Mouse (Mus musculus): Measurements from ENCODE around the gene Apobec4. TPM values are rescaled to one million over a fixed set of nuclear protein-coding genes. Genes with fewer than 3 reads are reported as not detected.

Gene Apobec4
- total and polyA plus RNA-seq, 2 experiments from 2014 or later: 0.19 to 0.48 TPM

DNA sequence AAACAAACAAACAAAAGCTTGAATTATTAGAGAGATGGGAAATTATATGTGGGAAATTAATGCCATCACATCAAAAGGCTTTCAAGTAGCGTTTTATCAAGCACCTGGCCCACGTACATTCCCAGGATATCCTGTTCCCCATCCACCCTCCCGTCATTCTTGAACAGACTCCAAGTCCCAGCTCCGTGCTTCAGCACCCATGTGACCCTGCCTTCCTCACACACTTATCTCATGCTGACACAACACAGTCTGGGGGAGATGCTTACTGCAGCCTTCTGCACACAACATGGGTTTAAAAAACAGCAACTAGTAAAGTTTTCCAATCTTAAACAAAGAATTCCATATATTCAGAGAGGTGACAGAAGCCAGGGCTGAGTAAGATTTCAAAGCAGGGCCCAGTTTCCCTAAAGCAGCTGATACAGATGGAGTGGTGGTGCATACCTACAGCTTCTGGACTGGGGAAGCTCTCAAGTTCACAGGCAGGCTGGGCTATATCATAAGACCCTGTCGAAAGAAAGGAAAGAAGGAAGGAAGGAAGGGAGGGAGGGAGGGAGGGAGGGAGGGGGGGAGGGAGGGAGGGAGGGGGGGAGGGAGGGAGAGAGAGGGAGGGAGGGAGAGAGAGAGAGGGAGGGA is 22.6 kb upstream of the Apobec4 start:
- Histone ChIP-seq H3K9me3 (ENCODE audit: low read length) (no peaks in the 10 kb centered on the region), H3K4me2 (ENCODE audit: low read depth) (no peak overlapping the region), H3K36me3 (ENCODE audit: insufficient read depth) (no peaks in the 10 kb centered on the region), H3K27ac (ENCODE audit: low read depth, low read length) (no peak overlapping the region), H3K9ac (no peak overlapping the region), H3K27me3 (ENCODE audit: insufficient read depth, low read length) (no peaks in the 10 kb centered on the region), H3K4me3 (ENCODE audit: low read depth, low read length) (no peak overlapping the region), H3K4me1 (ENCODE audit: insufficient read depth) (no peaks in the 10 kb centered on the region)
- WGBS: 62% methylated on average over 4 of the region's 5 CpGs
- DNase-seq (no peak), ATAC-seq (no peak)
- TF ChIP-seq CTCF (IDR thresholded peaks at IDR 0.05; ENCODE audit: low read depth): no peak

DNA sequence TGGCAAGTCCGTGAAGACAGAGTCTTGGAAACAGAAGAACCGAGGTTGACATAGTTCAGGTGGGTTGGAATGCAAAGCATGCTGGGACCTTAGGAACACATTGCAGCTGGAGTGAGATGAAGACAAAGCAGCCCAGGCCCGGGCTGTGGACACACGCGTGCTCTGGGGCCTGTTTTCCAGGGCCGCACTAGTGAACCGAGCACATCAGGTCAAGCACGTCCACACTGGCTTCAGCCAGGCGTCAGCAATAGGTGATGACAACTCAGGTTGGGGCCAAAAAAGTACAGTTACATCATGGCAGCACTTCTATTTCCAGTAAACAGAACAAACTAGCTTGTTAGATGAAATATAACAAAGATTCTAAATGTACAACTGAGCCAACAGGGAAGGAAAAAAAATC is 11.6 kb upstream of the Apobec4 start:
- Histone ChIP-seq H3K27ac (ENCODE audit: low read depth, low read length) (no peak overlapping the region), H3K4me2 (ENCODE audit: low read depth) (no peak overlapping the region), H3K4me3 (ENCODE audit: low read depth, low read length) (no peak overlapping the region), H3K4me1 (ENCODE audit: insufficient read depth) (no peaks in the 10 kb centered on the region), H3K9me3 (ENCODE audit: low read length) (no peaks in the 10 kb centered on the region), H3K9ac (no peak overlapping the region), H3K27me3 (ENCODE audit: insufficient read depth, low read length) (no peaks in the 10 kb centered on the region), H3K36me3 (ENCODE audit: insufficient read depth) (no peaks in the 10 kb centered on the region)
- DNase-seq: no peak
- no peak for TF ChIP-seq CTCF (IDR thresholded peaks at IDR 0.05; ENCODE audit: low read depth)
- 93% methylated on average over 9 of the region's 9 CpGs for WGBS
- ATAC-seq: no peak

DNA sequence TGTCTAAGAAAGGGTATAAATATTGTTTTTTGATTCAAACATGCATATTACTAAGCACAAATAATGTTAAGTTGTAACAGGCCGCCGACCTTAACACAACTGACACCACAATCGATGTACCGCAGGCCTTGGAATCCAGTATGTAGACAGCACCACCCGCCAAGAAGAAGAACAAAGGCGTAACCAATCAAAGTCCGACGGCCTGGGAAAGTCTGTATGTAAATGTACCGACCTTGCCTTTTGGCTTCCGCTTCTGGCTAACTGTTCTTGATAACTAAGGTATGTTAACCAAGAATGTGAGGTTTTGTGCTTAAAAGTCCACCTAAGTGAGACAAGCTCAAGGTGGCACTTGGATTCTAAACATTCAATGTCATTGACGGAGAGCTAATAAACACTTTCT is 11.0 kb upstream of the Apobec4 start:
- no peak for TF ChIP-seq CTCF (IDR thresholded peaks at IDR 0.05; ENCODE audit: low read depth)
- DNase-seq (no peak), ATAC-seq (no peak)
- no peak overlapping the region for H3K4me2 ChIP-seq (ENCODE audit: low read depth)
- H3K36me3 ChIP-seq (ENCODE audit: insufficient read depth): no peaks in the 10 kb centered on the region
- H3K4me1 ChIP-seq (ENCODE audit: insufficient read depth): no peaks in the 10 kb centered on the region
- H3K27me3 ChIP-seq (ENCODE audit: insufficient read depth, low read length): no peaks in the 10 kb centered on the region
- no peaks in the 10 kb centered on the region for H3K9me3 ChIP-seq (ENCODE audit: low read length)
- no peak overlapping the region for H3K27ac ChIP-seq (ENCODE audit: low read depth, low read length)
- WGBS: 94% methylated on average over 11 of the region's 11 CpGs
- H3K9ac ChIP-seq: no peak overlapping the region
- H3K4me3 ChIP-seq (ENCODE audit: low read depth, low read length): no peak overlapping the region

DNA sequence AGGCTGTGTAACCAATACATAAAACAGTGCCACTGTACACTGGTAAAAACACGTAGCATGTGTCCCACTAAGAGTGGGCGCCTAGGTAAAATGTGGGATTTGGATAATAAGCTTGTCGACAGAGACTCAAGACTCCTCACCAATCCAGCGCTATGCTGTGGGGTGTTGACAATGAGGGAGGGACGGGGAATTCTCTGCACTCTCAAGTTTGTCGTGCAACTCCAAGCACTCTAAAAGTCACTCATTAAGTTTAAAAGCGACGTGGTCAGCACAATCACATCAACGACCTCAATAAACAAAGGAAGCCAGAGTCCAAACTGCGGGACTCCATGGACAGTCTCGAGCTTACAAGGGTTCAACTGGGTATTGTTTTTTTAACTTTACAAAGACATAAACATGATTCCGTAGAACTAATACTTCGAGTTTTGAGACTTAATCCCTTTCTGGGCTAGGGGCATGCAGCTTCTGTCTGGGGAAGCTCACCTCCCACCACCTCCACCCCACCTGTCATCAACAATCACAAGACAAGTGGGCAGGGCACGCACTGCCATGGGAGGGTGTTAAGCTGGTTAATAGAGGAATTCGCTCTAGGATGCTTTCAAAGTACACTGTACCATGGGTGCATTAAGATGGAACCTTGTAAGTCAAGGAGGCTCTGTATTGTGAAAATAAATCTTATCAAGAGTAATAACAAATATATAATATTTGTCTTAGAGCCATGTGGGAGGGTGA is 7.1 kb upstream of the Apobec4 start:
- Histone ChIP-seq H3K27me3 (ENCODE audit: insufficient read depth, low read length) (no peaks in the 10 kb centered on the region), H3K9me3 (ENCODE audit: low read length) (no peaks in the 10 kb centered on the region), H3K4me3 (ENCODE audit: low read depth, low read length) (no peak overlapping the region), H3K4me2 (ENCODE audit: low read depth) (no peak overlapping the region), H3K4me1 (ENCODE audit: insufficient read depth) (no peaks in the 10 kb centered on the region), H3K36me3 (ENCODE audit: insufficient read depth) (no peaks in the 10 kb centered on the region), H3K27ac (ENCODE audit: low read depth, low read length) (no peak overlapping the region), H3K9ac (no peak overlapping the region)
- WGBS: 66% methylated on average over 15 of the region's 15 CpGs
- TF ChIP-seq CTCF (IDR thresholded peaks at IDR 0.05; ENCODE audit: low read depth): no peak
- DNase-seq: no peak
- ATAC-seq: no peak

DNA sequence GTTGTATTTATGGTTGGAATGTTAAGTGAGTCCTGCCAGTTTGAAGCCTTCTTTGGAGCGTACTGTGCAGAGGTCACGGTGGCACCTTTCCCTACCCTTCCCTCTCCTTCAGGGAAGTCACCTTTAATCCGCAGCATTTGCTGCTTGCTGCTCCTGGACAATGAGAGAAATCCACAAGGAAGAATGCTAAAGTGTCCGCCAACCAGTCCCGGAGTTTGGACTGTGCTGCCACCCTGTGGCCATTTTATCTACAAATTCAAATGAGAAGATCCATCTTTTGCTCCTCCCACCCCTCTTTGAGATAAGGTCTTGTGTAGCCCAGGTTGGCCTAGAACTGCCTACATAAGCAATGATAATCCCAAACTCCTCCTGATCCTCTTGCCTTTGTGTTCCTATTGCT is 3.9 kb upstream of the Apobec4 start:
- 3% methylated on average over 5 of the region's 5 CpGs for WGBS
- peak; percentile 91 for DNase-seq
- no peak overlapping the region for H3K9ac ChIP-seq
- peak; percentile 25; the same call in 1 of the 2 replicates for ATAC-seq
- H3K4me2 ChIP-seq (ENCODE audit: low read depth): no peak overlapping the region; the same call in 1 of the 2 replicates
- no peaks in the 10 kb centered on the region for H3K27me3 ChIP-seq (ENCODE audit: insufficient read depth, low read length)
- H3K27ac ChIP-seq (ENCODE audit: low read depth, low read length): no peak overlapping the region
- H3K4me3 ChIP-seq (ENCODE audit: low read depth, low read length): no peak overlapping the region
- H3K36me3 ChIP-seq (ENCODE audit: insufficient read depth): no peaks in the 10 kb centered on the region
- peak; percentile 84 for TF ChIP-seq CTCF (IDR thresholded peaks at IDR 0.05; ENCODE audit: low read depth)
- peaks cover 10% of the 10 kb centered on the region; the same call in 1 of the 2 replicates for H3K4me1 ChIP-seq (ENCODE audit: insufficient read depth)
- no peaks in the 10 kb centered on the region for H3K9me3 ChIP-seq (ENCODE audit: low read length)

DNA sequence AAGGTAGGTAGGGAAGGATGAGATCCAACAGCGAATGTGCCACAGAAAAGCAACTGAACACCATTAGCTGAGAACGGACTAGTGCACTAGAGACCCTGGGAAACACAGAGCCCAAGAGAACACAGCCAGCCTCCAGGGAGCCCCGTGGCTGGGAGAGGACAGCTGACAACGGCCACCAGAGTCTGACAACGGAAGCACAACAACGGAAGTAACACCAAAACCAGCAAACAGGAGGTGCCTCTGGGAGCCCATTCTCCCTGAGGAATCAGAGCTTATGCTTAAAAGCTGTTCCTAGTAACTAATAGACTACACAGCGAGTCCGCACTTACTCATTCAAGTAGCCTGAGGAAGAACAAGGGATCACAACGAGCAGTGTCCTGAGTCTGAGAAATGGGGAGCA is 1.1 kb upstream of the Apobec4 start:
- Histone ChIP-seq H3K27ac (ENCODE audit: low read depth, low read length) (peak overlapping the region; percentile 80), H3K36me3 (ENCODE audit: insufficient read depth) (no peaks in the 10 kb centered on the region), H3K4me1 (ENCODE audit: insufficient read depth) (peaks cover 10% of the 10 kb centered on the region; the same call in 1 of the 2 replicates), H3K4me3 (ENCODE audit: low read depth, low read length) (no peak overlapping the region), H3K9me3 (ENCODE audit: low read length) (no peaks in the 10 kb centered on the region), H3K9ac (no peak overlapping the region), H3K4me2 (ENCODE audit: low read depth) (no peak overlapping the region), H3K27me3 (ENCODE audit: insufficient read depth, low read length) (no peaks in the 10 kb centered on the region)
- no peak for ATAC-seq
- no peak for DNase-seq
- TF ChIP-seq CTCF (IDR thresholded peaks at IDR 0.05; ENCODE audit: low read depth): no peak
- 75% methylated on average over 9 of the region's 9 CpGs for WGBS

DNA sequence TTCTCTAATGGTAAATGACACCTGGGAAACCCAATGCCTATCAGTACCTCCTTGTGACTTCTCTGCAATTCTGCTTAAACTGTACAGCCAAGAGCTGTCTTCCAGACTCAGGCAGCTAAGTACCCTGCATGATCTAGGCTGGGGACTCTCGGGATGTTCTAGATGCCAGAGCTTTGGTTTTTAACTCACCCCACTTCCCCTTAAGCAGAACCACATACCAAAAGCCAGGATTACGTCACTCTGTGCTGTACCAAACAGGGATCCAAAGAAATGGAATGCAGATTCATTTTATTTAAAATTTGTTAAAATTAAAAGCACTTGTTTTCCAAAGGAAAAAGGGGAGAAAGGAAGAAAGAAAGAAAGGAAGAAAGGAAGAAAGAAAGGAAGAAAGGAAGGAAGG is 11.4 kb downstream of the Apobec4 start:
- no peak for ATAC-seq
- Histone ChIP-seq H3K9ac (no peak overlapping the region), H3K4me2 (ENCODE audit: low read depth) (no peak overlapping the region), H3K36me3 (ENCODE audit: insufficient read depth) (no peaks in the 10 kb centered on the region), H3K9me3 (ENCODE audit: low read length) (no peaks in the 10 kb centered on the region), H3K4me1 (ENCODE audit: insufficient read depth) (no peaks in the 10 kb centered on the region), H3K4me3 (ENCODE audit: low read depth, low read length) (no peak overlapping the region), H3K27ac (ENCODE audit: low read depth, low read length) (no peak overlapping the region), H3K27me3 (ENCODE audit: insufficient read depth, low read length) (no peaks in the 10 kb centered on the region)
- no peak for TF ChIP-seq CTCF (IDR thresholded peaks at IDR 0.05; ENCODE audit: low read depth)
- DNase-seq: no peak
- 73% methylated on average over 2 of the region's 2 CpGs for WGBS
